Mouse (Mus musculus) bone marrow macrophage, adult 2 months (primary cell): ENCODE results near the gene Cep41.

Source experiments
- CTCF ChIP-seq: IDR thresholded peaks from 2 replicates; pipeline ENCODE4 v1.5.1; 2012; ENCODE audit warnings: low read depth, mild to moderate bottlenecking, low read length, moderate library complexity
- POLR2A ChIP-seq: IDR thresholded peaks from 2 replicates; pipeline ENCODE4 v1.6.1; 2012; ENCODE audit warnings: mild to moderate bottlenecking, low read depth, low read length, borderline replicate concordance

DNA sequence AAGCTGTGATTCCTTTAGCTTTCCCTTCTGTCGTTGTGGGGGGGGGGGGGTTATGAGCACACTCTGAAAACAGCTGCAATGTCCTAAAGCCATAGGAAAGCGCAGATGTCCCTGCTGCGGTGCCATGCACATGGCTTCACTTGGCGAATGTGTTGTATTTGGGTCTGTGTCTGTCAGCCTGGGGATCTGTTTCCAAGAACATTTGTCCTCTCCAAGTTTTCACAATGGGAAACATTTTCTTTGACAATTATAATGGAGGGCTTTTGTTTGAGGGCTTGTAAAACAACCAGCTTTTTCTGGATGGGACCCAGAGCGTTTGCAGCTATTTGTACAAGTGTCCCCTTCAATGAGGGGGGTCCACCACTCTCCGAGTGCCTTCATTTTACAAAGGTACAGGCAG lies 79.3 kb downstream of the Cep41 start:
- TF ChIP-seq POLR2A (no peak), CTCF (no peak)
